Mouse (Mus musculus) urinary bladder, postnatal 36 days (tissue): ENCODE measurements at regions not wholly inside any gene's neighbourhood (a gene's known extent, or its start where the extent isn't known, plus 50 kb on each side); places are given as distances from the start of the nearest gene placed in this dataset.

ENCODE experiments used
- DNase-seq, 2 experiments: peaks; one replicate each; pipeline ENCODE4 v3.0.0; 2022; ENCODE audit warnings: low spot score in 2 of 2, mixed read lengths in 1 of 2

DNA sequence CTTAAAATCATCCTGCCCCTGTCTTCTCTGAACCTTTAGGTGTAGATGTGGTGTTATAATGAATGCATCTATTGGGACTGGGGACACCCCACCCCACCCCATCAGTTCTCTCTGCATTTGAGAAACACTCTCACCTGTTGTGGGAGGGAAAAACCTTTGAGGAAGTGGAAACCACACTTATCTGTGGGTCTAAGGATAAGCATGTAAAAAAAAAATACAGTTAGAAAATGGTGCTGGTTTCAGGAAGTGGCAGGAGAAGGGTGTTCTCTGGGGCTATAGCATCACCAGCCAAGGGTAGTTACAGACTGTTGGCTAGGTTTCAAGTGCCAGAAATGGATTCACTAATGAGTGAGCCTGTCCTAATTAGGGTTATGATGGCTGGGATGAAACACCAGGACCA lies 91.1 kb upstream of the Rbm19 start:
- no peak for DNase-seq

DNA sequence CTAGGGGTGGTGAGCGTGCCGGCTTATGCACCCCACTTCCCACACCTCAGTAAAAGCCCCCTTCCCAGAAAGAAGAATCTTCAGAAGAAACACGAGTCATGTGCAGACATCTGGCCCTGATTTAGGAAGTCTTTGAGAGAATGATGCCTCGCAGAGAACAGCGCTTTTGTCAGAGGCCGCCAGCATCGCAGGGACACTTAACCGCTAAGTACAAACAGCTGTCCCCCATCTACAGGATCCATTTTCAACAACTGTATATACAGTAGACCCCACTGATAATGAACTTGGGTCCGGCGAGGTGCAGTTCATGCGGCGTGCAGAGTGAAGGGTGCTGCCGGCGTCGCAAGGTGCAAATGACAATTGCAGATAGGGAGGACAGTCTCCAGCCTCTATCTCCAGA lies 85.4 kb upstream of the Rbm19 start:
- DNase-seq = no peak

DNA sequence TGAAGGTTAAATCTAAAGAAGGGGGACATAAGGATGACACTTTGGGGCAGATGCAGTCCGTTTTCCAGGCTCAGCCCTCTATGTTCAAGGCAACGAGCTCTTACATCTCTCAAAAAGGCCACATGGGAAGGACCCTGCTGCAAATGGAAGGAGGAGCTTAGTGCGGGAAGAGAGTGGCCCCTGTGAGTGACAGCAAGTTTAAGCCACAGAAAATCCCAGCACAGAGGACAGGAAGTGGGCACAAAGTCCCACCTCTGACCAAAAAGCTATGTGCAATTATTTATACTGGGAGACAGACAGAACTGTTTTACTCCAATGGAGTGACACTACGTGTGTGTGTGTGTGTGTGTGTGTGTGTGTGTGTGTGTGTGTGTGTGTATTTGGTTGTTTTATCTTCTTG lies 84.7 kb upstream of the Rbm19 start:
- no peak for DNase-seq

DNA sequence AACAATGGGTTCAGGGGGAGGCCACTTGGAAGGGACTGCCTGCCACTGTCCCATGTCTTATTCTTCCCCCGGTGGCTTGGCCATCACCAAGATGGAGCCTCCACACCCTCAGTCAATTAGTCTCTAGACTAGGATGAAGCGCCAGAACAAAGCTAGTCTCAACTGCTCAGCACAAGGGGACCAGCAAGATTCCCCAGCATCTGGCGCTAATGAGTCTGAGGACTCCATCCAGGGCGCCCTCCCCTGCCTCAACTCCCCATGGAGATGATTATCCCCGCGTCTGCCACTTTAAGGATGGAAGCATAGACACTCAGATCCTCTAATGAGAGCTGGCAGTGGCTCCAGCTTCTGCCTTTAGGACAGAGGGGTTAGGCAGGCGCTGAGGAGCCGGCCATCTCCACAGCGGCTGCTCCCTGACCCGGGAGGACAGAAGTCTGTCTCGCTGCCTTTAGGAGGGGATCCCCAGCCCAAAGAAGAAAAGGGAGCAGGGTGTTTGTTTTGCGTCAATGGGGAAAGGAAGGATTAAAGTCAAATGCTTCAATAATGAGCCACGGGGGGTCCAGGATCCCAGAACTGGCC lies 81.7 kb upstream of the Rbm19 start:
- DNase-seq = no peak

DNA sequence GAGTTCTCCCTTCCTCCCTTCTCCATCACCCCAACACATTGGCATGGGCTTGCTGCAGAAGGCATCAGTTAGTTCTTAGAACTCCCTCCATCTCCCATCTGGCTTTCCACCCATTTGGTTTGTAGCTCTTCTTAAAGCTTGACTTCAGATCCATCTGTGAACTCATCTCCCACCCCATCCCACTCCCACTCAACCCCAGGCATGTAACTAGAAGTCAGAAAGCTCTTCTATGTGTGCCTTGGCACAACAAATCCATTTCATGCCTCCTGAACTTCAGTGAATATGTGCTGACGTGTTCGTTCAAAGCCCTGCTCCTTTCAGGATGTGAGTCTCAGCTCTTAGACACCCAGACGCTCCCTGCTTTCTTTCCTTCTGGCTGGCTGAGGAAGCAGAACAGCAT lies 81.0 kb upstream of the Rbm19 start:
- no peak for DNase-seq

DNA sequence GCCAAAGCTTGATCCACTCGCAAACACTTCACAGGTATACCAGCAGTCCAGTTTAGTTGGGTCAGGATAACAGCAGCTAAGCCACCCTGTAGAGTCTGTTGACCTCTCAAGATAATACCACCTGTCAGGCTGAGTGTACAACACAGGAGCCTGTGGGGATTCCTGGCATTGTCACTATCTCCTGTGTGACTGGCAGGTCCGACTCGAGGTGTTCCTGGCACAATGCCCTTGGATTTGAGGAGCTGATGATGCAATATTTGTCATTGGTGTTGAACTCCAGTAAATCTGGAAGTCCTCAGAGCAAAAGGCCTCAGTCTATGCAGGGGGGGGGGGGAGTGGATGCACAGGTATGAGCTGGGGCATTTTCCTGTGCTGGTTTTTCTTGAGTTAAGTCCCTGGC lies 78.5 kb upstream of the Rbm19 start:
- no peak for DNase-seq

DNA sequence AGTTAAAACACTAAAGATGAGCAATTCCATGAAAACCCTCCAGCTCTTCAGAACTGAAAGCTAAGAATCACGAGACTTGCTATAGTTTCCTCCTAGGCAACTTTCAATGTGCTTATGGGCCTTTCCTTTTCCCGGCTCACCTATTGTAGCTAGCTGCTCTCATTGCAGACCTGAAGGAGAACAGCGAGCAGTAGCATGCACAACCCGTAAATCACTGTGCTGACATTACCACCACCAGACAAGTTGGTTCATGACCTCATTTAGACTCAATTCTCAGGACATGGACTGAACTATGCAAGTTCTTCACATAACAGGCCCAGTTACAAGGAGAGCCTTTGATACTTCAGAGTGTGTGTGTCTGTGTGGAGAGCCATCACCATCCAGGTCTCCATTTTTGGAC lies 72.5 kb upstream of the Rbm19 start:
- peak; percentile 49 to 56 for DNase-seq

DNA sequence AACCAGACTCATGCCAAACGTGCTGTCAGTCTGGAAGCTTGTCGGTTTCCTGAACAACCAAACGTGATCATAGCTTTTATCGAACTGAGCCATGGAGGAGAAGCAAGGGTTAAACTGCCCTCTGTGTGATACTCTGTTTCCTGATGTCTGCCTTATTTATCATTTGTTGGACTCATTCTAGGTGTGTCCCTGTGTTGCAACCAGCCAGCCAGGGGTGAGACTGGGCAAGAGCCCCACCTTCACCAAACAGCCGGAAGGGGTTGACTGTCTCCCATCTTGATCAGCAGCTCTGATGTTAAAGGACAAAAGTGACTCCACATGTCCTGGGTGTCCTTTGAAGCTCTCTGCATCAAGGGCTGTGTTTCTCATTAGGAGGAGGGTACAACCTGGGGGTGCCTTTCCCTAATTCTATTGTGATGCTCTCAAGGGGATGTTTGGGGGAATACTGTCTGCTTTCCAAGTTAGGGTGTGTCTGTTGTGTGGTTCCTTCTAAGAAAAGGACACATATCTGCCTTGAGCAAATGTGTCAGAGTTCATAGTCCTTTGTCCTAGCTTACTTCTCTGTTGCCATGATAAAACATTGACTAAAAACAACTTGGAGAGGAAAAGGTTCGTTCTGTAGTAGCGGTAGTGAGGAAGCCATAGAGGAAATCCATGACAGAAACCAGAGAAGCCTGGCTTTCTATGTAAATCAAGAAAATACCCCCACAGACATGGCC lies 67.0 kb upstream of the Rbm19 start:
- DNase-seq = peak; percentile 15 to 18

DNA sequence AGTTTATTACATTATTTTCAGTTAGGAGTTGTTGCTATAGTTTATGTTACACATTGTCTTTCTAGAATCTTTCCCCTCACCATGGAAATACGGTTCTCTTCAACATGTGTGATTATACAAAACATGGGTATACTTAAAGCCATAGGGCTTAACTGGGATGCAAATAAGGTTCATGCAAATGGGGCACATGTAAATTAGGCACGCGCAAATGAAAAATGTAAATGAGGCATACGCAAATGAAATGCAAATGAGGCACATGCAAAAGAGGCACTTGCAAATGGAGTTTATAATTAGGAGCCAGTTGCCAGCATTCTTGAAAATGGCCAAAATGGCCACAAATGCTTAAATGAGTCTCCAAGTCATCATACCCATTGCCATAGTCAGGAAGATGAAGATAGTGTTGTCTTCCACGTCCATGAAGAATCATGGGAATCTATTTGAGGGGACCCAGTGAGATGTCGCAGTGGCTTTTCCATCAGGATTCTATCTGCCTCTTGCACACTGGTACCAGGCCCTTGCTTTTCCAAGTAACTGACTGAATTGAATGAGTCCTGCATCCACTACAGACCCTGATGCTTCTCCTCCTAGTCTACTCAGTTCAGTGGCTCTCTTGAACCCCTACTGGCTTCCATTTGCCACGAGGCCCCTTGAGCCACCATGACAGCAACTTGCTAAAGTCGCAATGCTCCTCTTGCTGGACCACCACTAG lies 65.4 kb upstream of the Rbm19 start:
- DNase-seq = no peak

DNA sequence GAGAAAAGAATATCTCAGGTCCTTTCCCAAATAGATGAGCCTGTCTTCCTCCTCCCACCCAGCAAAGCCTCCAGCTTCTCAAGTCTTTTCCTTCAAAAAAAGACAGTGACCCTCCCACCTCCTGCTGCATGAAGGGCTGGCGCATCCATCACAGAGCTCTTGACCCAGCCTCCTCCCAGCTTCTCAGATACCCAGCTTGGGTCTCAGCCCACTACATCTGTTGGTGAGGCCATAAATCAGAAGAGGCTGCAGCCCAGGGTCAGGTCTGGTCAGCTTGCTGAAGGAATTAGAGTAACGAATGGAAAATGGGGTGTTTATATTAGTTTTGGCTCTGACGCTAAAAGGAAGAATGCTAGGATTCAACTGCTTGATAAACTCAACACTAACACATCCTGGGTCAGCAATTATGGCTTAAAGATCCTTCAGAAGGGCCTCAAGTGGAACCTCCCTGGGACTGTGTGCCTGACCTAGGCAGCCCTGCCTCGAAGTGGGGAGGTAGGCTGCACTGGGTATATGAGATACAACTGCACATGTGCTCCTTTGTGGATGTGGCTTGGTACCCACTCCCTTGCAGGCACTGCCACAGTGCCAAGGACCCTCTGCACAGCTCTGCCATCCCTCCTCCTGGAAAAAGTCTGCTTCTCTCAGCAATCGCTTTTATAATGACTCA lies 61.6 kb upstream of the Rbm19 start:
- DNase-seq = no peak
